Mouse (Mus musculus): Measurements from ENCODE around the gene Nkd1.

Gene Nkd1

GRCm38 (mm10) chr8:88610271-88610670 lies 89.1 kb downstream of the Nkd1 start:
- DNase-seq (ENCODE audit: extremely low spot score, low read depth, low spot score) = no peak

- no peak for DNase-seq (ENCODE audit: extremely low spot score, low read depth, low spot score)
These were observed 93.8 kb downstream of the Nkd1 start for GRCm38 (mm10) chr8:88614981-88615380.

- no peak for DNase-seq (ENCODE audit: extremely low spot score, low read depth, low spot score)
These were observed 97.5 kb downstream of the Nkd1 start for GRCm38 (mm10) chr8:88618612-88619011.

- no peak for DNase-seq (ENCODE audit: extremely low spot score, low read depth, low spot score)
These were observed 98.4 kb downstream of the Nkd1 start for GRCm38 (mm10) chr8:88619513-88619912.

GRCm38 (mm10) chr8:88620931-88621330 lies 99.8 kb downstream of the Nkd1 start:
- no peak for DNase-seq (ENCODE audit: extremely low spot score, low read depth, low spot score)

GRCm38 (mm10) chr8:88621408-88621807 lies 100.3 kb downstream of the Nkd1 start:
- peak; percentile 41 for DNase-seq (ENCODE audit: extremely low spot score, low read depth, low spot score)

GRCm38 (mm10) chr8:88623351-88623750 lies 102.2 kb downstream of the Nkd1 start:
- no peak for DNase-seq (ENCODE audit: extremely low spot score, low read depth, low spot score)

GRCm38 (mm10) chr8:88624276-88624675 lies 103.1 kb downstream of the Nkd1 start:
- no peak for DNase-seq (ENCODE audit: extremely low spot score, low read depth, low spot score)

- DNase-seq (ENCODE audit: extremely low spot score, low read depth, low spot score) = no peak
These were observed 105.3 kb downstream of the Nkd1 start for GRCm38 (mm10) chr8:88626433-88626832.

- DNase-seq (ENCODE audit: extremely low spot score, low read depth, low spot score) = no peak
These were observed 105.7 kb downstream of the Nkd1 start for GRCm38 (mm10) chr8:88626940-88627264.

GRCm38 (mm10) chr8:88627265-88627991 lies 106.3 kb downstream of the Nkd1 start:
- DNase-seq (ENCODE audit: extremely low spot score, low read depth, low spot score) = peak; percentile 39

- no peak for DNase-seq (ENCODE audit: extremely low spot score, low read depth, low spot score)
These were observed 107.0 kb downstream of the Nkd1 start for GRCm38 (mm10) chr8:88628001-88628774.

GRCm38 (mm10) chr8:88630225-88630624 lies 109.1 kb downstream of the Nkd1 start:
- DNase-seq (ENCODE audit: extremely low spot score, low read depth, low spot score) = no peak

- DNase-seq (ENCODE audit: extremely low spot score, low read depth, low spot score) = no peak
These were observed 109.9 kb downstream of the Nkd1 start for GRCm38 (mm10) chr8:88631081-88631480.

- no peak for DNase-seq (ENCODE audit: extremely low spot score, low read depth, low spot score)
These were observed 112.2 kb downstream of the Nkd1 start for GRCm38 (mm10) chr8:88633343-88633765.

- DNase-seq (ENCODE audit: extremely low spot score, low read depth, low spot score) = no peak
These were observed 114.6 kb downstream of the Nkd1 start, which contains the start of gene Snx20 for GRCm38 (mm10) chr8:88635474-88636397. Gene Snx20 (minus strand): TSS chr8:88636128.

- no peak for DNase-seq (ENCODE audit: extremely low spot score, low read depth, low spot score)
These were observed 116.2 kb downstream of the Nkd1 start for GRCm38 (mm10) chr8:88637092-88638000.

GRCm38 (mm10) chr8:88638908-88639307 lies 117.8 kb downstream of the Nkd1 start:
- DNase-seq (ENCODE audit: extremely low spot score, low read depth, low spot score) = no peak

- no peak for DNase-seq (ENCODE audit: extremely low spot score, low read depth, low spot score)
These were observed 121.8 kb downstream of the Nkd1 start for GRCm38 (mm10) chr8:88642734-88643564.

Data from hindlimb bud, embryonic 11.5 days (tissue).